Mouse (Mus musculus) neural tube, embryonic 13.5 days (tissue): Measurements from ENCODE around the gene Ntn5. TPM values are rescaled to one million over a fixed set of nuclear protein-coding genes. Genes with fewer than 3 reads are reported as not detected.

Experiments used
- ATAC-seq: fragments of 200-750 bp; cut with Nextera tagmentation; 2 replicates; pipeline ENCODE4 v1.8.0; 2017; ENCODE audit warnings: low read depth, mild to moderate bottlenecking, moderate TSS enrichment, moderate library complexity
- H3K27ac ChIP-seq: fragments of 300-500 bp; sonication (generic); replicated peaks from 2 replicates; pipeline ENCODE4 v1.5.1; 2015; ENCODE audit warnings: moderate library complexity, mild to moderate bottlenecking, inconsistent platforms
- H3K27me3 ChIP-seq: fragments of 300-500 bp; sonication (generic); 2 replicates; pipeline ENCODE4 v1.6.1; 2015; ENCODE audit warnings: mild to moderate bottlenecking, inconsistent platforms
- H3K36me3 ChIP-seq: fragments of 300-500 bp; sonication (generic); 2 replicates; pipeline ENCODE4 v1.6.1; 2015; ENCODE audit warnings: mild to moderate bottlenecking, inconsistent platforms
- H3K4me1 ChIP-seq: fragments of 300-500 bp; sonication (generic); replicated peaks from 2 replicates; pipeline ENCODE4 v1.6.1; 2015; ENCODE audit warnings: inconsistent platforms
- H3K4me2 ChIP-seq: fragments of 300-500 bp; sonication (generic); 2 replicates; pipeline ENCODE4 v1.6.1; 2015; ENCODE audit warnings: inconsistent platforms, mild to moderate bottlenecking, moderate library complexity
- H3K4me3 ChIP-seq: fragments of 300-500 bp; sonication (generic); 2 replicates; pipeline ENCODE4 v1.5.1; 2015; ENCODE audit warnings: mild to moderate bottlenecking, inconsistent platforms
- H3K9ac ChIP-seq: fragments of 300-500 bp; sonication (generic); 2 replicates; pipeline ENCODE4 v1.6.1; 2015; ENCODE audit warnings: moderate library complexity, mild to moderate bottlenecking, inconsistent platforms
- H3K9me3 ChIP-seq: fragments of 300-500 bp; sonication (generic); 2 replicates; pipeline ENCODE4 v1.6.1; 2016; ENCODE audit warnings: inconsistent platforms
- WGBS: fragments of 180-500 bp; shearing (Covaris S2); methylation state at CpG from one replicate; pipeline ENCODE4 v1.1.7; 2015; 5-methylcytosine and 5-hydroxymethylcytosine counted together
- polyA plus RNA-seq: library from polyadenylated mRNA; unstranded; fragments of >200 nt; fragmentation: Nextera tagmentation; extraction: Ambion mirVana; gene quantifications from 2 replicates; pipeline ENCODE4 v1.2.1, GENCODE M21; 2015

The Ntn5 gene
- polyA plus RNA-seq, 1 experiment from 2014 or later = 2.6 TPM

DNA sequence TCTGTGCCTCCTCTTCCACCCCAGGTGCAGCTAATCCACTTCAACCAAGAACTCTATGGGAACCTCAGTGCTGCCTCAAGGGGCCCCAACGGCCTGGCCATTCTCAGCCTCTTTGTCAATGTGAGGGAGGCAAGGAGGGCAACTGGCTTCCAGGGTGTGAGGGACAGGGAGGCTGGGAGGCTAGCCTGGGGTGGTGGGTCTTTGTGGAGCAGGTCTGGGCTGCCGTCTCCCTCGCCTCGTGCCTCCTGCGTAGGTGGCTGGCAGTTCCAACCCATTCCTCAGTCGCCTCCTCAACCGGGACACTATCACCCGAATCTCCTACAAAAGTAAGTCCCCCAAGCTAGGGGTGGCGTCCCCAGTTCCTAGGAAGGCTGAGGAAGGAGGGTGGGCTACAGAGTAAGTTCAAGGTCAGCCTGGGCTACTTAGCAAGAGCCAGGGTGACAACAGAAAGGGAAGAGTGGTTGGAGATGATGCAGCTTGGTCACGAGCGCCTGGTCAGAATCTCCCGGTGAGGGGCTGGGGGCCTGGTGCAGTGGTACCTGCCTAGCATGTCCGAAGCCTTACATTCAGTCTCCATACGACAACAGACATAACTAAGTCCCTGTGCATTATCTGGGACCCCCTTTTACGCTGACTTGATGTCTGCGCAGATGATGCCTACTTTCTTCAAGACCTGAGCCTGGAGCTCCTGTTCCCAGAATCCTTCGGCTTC is 19.1 kb downstream of the Ntn5 start:
- 92% methylated on average over 17 of the region's 17 CpGs for whole genome bisulfite sequencing
- ATAC-seq = no peak
- peak overlapping the region; percentile 75 for H3K9ac ChIP-seq
- no peaks in the 10 kb centered on the region for H3K9me3 ChIP-seq
- peak overlapping the region; percentile 99 for H3K4me2 ChIP-seq
- H3K36me3 ChIP-seq = no peaks in the 10 kb centered on the region
- peak overlapping the region; percentile 92 for H3K27ac ChIP-seq
- peaks cover 24% of the 10 kb centered on the region for H3K27me3 ChIP-seq
- H3K4me3 ChIP-seq = peak overlapping the region; percentile 60; the same call in 1 of the 2 replicates
- H3K4me1 ChIP-seq = peaks cover 86% of the 10 kb centered on the region

DNA sequence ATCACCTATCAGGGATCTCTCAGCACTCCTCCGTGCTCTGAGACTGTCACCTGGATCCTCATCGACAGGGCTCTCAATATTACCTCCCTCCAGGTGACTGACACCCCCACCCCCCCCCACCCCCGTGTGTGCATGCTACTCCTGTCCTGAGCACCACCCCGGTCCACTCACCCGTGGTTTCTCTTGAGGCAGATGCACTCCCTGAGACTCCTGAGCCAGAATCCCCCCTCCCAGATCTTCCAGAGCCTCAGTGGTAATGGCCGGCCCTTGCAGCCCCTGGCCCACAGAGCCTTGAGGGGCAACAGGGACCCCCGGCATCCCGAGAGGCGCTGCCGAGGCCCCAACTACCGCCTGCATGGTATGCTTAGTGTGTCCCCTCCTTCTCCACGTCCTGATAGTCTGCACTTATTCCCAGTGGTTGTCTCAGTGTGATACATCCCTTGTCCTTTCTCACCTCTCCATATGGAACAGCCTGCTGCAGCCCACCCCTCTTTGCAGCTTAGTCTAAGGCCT is 19.8 kb downstream of the Ntn5 start:
- no peaks in the 10 kb centered on the region for H3K36me3 ChIP-seq
- peak overlapping the region; percentile 99 for H3K4me2 ChIP-seq
- no peaks in the 10 kb centered on the region for H3K9me3 ChIP-seq
- ATAC-seq = no peak
- 37% methylated on average over 12 of the region's 12 CpGs for WGBS
- peaks cover 19% of the 10 kb centered on the region for H3K27me3 ChIP-seq
- peak overlapping the region; percentile 75 for H3K9ac ChIP-seq
- peak overlapping the region; percentile 60 for H3K4me3 ChIP-seq
- peaks cover 89% of the 10 kb centered on the region for H3K4me1 ChIP-seq
- peak overlapping the region; percentile 92 for H3K27ac ChIP-seq

DNA sequence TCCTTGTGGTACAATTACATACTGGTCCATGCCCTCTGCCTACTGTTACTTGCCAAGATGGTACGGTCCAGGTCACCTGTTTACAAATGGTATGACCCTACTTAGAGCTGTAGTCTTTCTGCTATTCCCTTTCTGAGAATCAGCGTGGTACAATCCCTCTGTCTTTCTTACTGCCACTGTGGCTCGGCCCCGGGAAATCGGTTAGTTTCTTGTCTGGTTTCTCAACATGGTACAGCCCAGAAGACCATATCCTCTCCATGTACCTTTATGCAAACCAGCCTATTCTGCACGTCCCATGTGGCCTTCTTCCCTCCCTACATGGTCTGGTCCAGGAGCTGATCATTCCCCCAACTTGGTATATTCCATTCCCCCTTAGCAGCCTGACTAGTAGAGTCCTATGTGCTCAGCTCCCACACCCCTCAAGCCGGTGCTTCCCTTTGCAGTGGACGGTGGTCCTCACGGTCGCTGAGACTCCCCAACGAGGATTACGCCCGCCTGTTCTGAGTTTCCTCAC is 20.3 kb downstream of the Ntn5 start:
- ATAC-seq = peak; percentile 60
- Histone ChIP-seq H3K4me2 (peak overlapping the region; percentile 99), H3K27me3 (peaks cover 14% of the 10 kb centered on the region), H3K4me3 (peak overlapping the region; percentile 60), H3K27ac (peak overlapping the region; percentile 92), H3K9me3 (no peaks in the 10 kb centered on the region), H3K9ac (peak overlapping the region; percentile 75), H3K36me3 (no peaks in the 10 kb centered on the region), H3K4me1 (peaks cover 89% of the 10 kb centered on the region)
- WGBS = under 1% methylated on average over 13 of the region's 13 CpGs

DNA sequence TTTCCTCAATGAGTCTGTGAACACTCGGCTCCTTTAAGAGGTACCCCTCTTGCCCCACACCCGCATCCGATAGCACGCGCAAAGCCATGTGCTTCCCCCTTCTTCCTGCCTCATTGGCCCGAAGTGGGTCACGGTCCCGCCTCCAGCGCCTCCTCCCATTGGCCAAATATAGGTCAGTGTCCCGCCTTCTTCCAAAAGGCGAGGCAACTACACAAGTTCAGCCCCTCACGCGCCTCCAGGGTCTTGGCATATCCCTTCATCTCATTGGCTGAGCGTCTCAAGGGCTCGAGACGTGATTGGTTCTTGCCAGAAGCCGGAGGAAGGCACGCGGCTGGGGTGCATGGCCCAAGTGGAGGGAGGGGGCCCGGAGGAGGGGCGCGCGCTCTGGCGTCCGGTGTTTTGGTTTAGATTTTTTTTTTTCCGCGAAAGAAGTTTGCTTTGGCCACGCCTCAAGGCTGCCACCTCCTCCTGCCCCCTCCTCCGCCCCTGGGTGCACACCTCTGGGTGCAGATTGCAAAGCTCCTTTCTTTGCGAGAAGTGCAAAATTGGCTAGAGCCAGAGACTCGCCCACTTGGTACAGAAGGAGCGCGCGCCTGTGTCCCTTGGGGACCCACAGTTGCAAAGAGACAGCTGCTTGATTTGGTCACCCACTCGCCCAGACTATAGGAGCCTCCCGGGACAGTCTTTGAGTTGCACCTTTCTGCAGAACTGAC is 21.1 kb downstream of the Ntn5 start, which contains the start of gene Dbp:
Dbp (plus strand) TSS at position 359 of the 713 bp plus-strand sequence.
- WGBS = under 1% methylated on average over 36 of the region's 36 CpGs
- peak; percentile 84 for ATAC-seq
- peaks cover 5% of the 10 kb centered on the region; the same call in 1 of the 2 replicates for H3K36me3 ChIP-seq
- 0 out of 2 replicates have a peak, but pooled peaks cover 7% of the 10 kb centered on the region for H3K27me3 ChIP-seq
- peak within 1 kb of the TSS; percentile 99 for H3K4me2 ChIP-seq
- H3K9ac ChIP-seq = peak within 1 kb of the TSS; percentile 82
- peaks cover 89% of the 10 kb centered on the region for H3K4me1 ChIP-seq
- no peaks in the 10 kb centered on the region for H3K9me3 ChIP-seq
- peak within 1 kb of the TSS; percentile 60 for H3K4me3 ChIP-seq
- peak within 1 kb of the TSS; percentile 92 for H3K27ac ChIP-seq

DNA sequence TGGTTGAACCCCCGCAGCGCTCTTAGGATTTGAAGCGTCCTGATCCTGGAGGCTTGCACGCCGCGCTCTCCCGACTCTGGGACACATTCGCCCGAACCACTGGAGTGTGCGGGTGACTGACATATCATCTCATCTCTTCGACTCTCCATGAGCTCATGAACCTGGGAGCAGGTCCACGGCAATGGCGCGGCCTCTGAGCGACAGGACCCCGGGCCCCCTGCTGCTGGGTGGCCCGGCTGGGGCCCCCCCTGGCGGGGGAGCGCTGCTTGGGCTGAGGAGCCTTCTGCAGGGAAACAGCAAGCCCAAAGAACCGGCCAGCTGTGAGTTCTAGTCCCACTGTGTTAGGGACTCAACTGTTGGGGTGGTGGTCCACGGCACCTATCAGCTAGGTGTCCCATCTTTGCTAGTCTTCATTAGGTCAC is 21.6 kb downstream of the Ntn5 start:
- Histone ChIP-seq H3K4me1 (peaks cover 88% of the 10 kb centered on the region), H3K4me2 (peak overlapping the region; percentile 99), H3K27ac (peak overlapping the region; percentile 74), H3K36me3 (peaks cover 11% of the 10 kb centered on the region), H3K9ac (peak overlapping the region; percentile 82), H3K27me3 (0 out of 2 replicates have a peak, but pooled peaks cover 1% of the 10 kb centered on the region), H3K9me3 (no peaks in the 10 kb centered on the region), H3K4me3 (peak overlapping the region; percentile 60)
- under 1% methylated on average over 21 of the region's 21 CpGs for WGBS
- no peak for ATAC-seq

DNA sequence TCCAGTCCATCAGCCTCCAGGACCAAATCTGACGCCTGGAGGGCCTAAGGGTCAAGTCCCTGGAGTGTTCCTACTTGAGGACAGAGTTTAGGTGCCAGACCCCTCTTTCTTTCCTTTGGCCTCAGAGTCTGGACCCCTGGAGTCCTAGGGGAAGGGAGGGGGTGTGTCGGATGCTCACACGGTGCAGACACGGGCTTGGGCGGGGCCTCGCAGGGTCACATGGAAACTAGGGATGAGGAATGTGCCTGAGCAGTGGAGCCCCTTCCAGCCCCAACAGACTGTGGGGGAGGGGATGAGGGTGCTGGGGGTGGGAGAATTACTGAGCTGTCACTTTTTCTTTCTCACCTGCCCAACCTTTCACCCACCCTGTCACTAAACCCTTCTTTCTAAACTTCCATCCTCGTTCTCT is 22.1 kb downstream of the Ntn5 start:
- peak overlapping the region; percentile 99 for H3K4me2 ChIP-seq
- H3K27ac ChIP-seq = peak overlapping the region; percentile 74
- peak overlapping the region; percentile 60 for H3K4me3 ChIP-seq
- H3K4me1 ChIP-seq = peaks cover 85% of the 10 kb centered on the region
- no peaks in the 10 kb centered on the region for H3K27me3 ChIP-seq
- 4% methylated on average over 7 of the region's 7 CpGs for WGBS
- no peak for ATAC-seq
- H3K36me3 ChIP-seq = peaks cover 15% of the 10 kb centered on the region
- peak overlapping the region; percentile 82 for H3K9ac ChIP-seq
- H3K9me3 ChIP-seq = no peaks in the 10 kb centered on the region

DNA sequence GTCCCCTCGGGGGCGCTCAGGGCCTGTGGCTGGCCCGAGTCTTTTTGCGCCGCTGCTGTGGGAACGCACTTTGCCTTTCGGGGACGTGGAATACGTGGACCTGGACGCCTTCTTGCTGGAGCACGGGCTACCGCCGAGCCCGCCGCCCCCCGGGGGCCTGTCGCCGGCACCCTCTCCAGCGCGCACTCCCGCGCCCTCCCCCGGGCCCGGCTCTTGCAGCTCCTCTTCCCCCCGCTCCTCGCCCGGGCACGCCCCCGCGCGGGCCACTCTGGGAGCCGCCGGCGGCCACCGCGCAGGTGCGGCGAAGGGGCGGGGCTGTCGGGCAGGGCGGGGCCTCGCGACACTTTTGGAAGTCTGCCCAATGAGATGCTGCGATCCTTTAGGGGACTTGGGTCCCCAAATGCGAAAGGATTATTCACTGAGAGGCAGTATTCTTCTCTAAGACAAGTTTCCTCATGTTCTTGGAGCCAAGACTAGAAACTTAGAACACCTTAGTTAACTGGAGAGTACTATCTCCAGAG is 23.0 kb downstream of the Ntn5 start:
- Histone ChIP-seq H3K27ac (peak overlapping the region; percentile 61), H3K4me2 (peak overlapping the region; percentile 99), H3K9ac (peak overlapping the region; percentile 82), H3K27me3 (no peaks in the 10 kb centered on the region), H3K9me3 (no peaks in the 10 kb centered on the region), H3K4me1 (peaks cover 76% of the 10 kb centered on the region), H3K4me3 (peak overlapping the region; percentile 60), H3K36me3 (peaks cover 24% of the 10 kb centered on the region)
- no peak for ATAC-seq
- WGBS = under 1% methylated on average over 39 of the region's 45 CpGs

DNA sequence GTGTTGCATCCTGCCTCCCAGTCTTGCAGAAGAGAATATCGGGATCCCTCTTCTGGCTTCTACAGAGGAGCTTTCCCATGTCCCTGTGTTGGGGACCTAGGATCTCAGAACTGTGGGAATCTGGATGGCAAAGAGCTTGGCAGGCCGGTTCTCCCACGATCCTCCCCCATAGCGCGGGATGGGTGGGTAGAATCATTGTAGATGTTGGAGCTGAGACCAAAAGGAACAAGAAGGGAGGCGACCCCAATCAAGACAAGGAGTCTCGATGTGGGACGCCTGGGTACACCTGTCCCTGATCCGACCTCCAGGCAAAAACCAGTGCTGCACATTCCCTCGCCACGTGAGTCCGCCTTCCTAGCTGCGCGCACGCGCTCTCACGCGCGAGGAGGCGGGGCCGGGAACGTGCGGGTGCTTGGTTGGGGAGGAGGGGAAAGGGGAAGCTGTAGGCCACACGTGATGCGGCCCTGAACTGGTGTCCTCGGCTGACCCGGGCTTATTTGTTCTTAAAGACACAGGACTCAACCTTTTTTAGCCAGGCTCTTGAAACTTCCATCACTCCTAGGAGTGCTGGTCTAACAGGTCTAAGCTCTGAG is 23.6 kb downstream of the Ntn5 start:
- H3K9ac ChIP-seq = peak overlapping the region; percentile 52

DNA sequence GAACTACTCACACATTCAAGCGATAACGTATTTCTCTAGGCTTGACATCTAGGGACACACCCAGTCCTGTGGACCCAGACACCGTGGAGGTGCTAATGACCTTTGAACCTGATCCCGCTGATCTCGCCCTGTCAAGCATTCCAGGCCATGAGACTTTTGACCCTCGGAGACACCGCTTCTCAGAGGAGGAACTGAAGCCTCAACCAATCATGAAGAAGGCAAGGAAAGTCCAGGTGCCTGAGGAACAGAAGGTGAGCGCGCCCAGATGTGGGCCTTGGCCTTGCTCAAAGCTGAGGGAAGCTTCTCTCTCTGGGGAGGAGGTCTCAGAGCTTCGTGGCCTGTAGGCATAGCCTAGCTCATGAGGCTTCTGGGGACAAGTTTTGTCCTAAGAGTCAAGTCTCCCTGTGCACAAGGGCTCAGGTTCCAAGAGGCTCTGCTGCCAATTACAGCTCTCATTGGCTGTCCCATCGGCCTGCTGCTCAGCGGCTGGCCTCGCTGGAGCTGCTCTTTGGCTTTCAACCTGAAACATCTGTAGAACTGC is 24.5 kb downstream of the Ntn5 start:
- H3K4me3 ChIP-seq = 0 out of 2 replicates have a peak overlapping the region, but pooled peaks have one; percentile 60
- peak overlapping the region; percentile 99 for H3K4me2 ChIP-seq
- no peak for ATAC-seq
- no peaks in the 10 kb centered on the region for H3K27me3 ChIP-seq
- H3K9me3 ChIP-seq = no peaks in the 10 kb centered on the region
- 0 out of 2 replicates have a peak overlapping the region, but pooled peaks have one; percentile 28 for H3K9ac ChIP-seq
- peaks cover 65% of the 10 kb centered on the region for H3K4me1 ChIP-seq
- peaks cover 39% of the 10 kb centered on the region for H3K36me3 ChIP-seq
- peak overlapping the region; percentile 54; the same call in 1 of the 2 replicates for H3K27ac ChIP-seq
- WGBS = 58% methylated on average over 13 of the region's 13 CpGs

More for the DNA sequence above, 23.6 kb downstream of the Ntn5 start:
- H3K9me3 ChIP-seq = no peaks in the 10 kb centered on the region
- peaks cover 31% of the 10 kb centered on the region for H3K36me3 ChIP-seq
- H3K27ac ChIP-seq = peak overlapping the region; percentile 57
- under 1% methylated on average over 27 of the region's 27 CpGs for WGBS
- H3K4me3 ChIP-seq = peak overlapping the region; percentile 60
- peak overlapping the region; percentile 99 for H3K4me2 ChIP-seq
- H3K27me3 ChIP-seq = no peaks in the 10 kb centered on the region
- peaks cover 73% of the 10 kb centered on the region for H3K4me1 ChIP-seq
- ATAC-seq = 0 out of 2 replicates have a peak, but pooled peaks have one; percentile 1

DNA sequence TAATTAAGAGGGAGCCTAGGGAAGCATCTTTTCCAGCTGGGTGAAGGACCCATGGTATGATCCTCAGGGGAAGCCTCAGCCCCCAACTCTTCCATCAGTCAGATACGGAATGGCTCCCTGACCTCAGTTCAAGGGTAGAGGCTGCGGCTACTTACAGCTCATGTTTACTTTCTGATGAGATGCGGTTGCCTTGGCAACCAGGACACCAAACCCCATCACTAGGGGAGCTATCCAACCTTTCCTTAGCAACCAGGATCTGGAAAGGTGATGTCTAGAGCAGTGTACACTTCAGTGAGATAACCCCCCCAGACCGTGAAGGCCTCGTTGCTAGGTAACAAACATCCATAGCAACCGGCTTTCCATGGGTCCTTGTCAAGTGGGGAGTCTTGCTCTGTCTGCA is 25.2 kb downstream of the Ntn5 start:
- no peaks in the 10 kb centered on the region for H3K27me3 ChIP-seq
- H3K9ac ChIP-seq = peak overlapping the region; percentile 4; the same call in 1 of the 2 replicates
- peaks cover 44% of the 10 kb centered on the region for H3K36me3 ChIP-seq
- no peak for ATAC-seq
- H3K9me3 ChIP-seq = no peaks in the 10 kb centered on the region
- 31% methylated on average over 6 of the region's 6 CpGs for WGBS
- H3K4me2 ChIP-seq = peak overlapping the region; percentile 99; the same call in 1 of the 2 replicates
- H3K27ac ChIP-seq = peak overlapping the region; percentile 54
- H3K4me3 ChIP-seq = no peak overlapping the region
- peaks cover 61% of the 10 kb centered on the region for H3K4me1 ChIP-seq
